Mouse (Mus musculus): ENCODE measurements at regions not wholly inside any gene's neighbourhood (a gene's known extent, or its start where the extent isn't known, plus 50 kb on each side); places are given as distances from the start of the nearest gene placed in this dataset.

DNA sequence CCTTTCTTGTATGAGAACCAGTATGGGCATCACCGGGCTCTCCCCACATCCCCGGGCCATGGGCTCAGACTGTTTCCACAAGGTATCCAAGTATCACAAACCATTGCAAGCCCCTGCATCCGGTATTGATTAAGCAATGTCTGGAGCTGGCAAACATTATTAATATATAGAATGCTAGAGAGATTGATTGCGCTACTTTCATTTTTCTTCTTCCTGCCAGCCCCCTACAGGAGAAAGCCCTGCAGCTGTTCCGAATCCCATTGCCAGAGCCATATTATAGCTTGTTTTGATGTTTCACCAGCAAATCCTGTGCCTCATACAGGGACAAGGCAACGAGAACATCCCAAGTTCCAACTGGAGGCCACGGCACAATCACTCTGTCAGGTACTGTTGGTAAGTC, 253.4 kb upstream of the Nt5e start:
- no peak for DNase-seq

DNA sequence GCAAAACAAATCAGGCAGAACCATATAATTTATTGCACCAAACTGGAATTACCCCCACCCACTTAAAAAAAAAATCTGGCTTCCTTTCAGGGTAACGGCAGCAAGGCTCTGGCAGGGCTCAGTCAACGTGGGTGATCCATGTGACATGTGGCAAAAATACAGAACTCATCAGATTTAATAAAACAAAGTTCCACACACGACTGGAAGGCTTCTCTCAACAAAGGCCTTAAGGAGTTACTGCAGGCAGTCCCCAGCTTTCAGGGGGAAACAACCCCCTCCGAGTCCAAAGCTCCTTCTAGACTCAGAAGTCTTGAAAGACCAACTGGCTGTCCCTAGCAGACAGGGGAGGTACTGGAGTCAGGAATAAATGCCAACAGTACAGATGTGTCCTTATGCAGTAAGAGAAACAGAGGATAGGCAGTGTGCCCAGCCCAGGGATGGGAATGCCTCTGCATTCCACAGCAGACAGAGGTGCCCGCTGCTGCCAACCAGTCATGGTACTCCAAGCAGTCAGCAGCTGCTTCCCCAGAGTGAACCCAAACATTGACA, 244.0 kb upstream of the Nt5e start:
- DNase-seq, result no peak

DNA sequence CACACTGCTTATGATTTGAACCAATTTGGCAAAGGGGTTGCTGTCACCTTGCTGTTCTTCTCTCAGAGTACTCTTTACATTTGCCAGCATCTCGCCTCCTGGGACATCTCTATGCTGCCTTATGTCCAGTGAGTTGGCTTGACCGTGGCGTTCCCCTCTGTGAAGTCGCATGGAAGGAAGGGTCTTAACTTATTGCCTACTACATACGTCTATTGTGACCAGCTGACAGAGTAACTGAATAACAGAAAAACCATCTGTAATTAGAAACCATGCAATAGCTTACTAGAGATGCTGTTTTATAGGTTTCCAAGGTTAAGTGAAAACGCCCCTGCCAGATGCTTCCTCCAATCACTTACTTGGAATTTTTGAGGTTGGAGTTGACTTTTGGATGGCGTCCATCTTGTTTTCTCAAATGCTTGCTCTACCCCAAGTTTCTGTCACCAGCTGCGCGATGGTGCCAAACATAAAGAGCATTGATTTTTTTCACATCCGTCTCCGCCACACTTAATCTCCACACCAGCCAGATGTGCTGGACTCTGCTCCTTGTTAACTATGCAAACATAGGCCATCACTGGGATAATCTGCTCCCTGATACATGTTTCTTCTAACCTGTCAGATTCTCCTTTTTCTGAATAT, 241.7 kb upstream of the Nt5e start:
- no peak for DNase-seq

DNA sequence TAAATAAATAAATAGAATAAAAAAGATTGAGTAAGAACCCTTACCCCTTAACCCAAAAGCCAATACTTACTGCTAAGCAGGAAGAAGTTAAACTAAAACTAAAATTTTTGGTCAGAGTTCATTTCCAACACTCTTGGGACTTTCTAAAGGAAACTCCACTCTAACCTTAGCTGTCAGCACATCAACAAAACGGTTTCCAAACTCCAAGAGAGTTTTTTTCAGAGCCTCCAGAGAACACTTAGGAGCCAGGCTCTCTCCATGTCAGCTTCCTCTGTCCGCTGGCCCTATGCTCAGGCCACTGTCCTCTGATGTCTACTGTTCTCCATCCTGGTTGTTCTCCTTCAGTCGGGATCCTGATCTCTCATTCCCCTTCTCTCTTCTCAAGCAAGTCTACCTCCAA, 241.1 kb upstream of the Nt5e start:
- DNase-seq, result no peak

DNA sequence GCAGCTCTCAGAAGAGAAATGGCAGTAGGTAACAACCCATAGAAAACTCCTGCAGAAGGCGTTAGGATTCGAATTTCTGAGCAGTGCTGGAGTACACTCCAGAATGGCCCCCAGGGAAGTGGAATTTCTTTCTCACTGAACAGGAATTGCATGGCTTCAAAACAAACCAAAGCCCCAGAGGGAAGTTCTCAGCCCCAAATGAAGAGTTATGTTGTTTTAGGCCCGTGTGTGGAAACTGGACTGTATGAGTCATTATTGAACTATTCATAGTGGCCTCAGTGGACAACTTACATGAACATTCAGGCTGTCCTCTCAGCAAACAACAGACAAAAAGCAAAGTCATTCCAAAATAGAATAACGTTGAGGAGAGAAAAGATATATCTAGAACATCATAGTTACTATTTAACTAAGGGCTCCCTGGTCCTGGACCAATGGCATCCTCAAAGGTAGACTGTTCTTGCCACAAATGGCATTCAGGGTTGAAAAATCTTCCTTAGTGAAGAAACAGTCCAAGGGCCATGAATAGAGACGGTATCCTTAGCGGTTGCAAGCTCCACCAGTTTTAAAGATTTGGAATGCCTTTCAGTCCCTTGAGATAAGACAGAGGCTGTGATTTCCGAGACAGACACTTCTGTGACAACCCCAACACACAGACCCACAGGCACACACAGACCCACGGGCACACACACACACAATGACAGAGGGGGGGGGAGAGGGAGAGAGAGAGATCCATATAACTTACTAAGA, 235.0 kb upstream of the Nt5e start:
- no peak for DNase-seq

DNA sequence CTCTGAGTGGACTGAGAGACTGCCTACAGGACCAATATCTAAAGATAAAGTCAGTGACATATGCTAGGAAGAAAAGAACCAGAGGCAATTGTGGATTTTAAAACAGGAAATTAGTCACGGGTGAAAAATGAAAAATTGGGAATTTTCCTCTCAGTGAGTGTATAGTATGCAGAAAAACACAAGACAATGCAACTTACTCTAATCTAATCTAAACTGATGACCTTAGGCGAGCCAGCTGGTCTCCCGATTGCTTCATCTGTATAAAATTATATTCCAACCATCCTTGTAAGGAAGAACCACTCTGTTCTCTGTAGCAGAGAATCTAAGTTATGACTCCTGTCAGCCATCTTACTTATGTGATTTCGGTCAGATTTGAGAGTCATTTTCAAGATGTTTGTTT, 234.4 kb upstream of the Nt5e start:
- DNase-seq, result no peak

DNA sequence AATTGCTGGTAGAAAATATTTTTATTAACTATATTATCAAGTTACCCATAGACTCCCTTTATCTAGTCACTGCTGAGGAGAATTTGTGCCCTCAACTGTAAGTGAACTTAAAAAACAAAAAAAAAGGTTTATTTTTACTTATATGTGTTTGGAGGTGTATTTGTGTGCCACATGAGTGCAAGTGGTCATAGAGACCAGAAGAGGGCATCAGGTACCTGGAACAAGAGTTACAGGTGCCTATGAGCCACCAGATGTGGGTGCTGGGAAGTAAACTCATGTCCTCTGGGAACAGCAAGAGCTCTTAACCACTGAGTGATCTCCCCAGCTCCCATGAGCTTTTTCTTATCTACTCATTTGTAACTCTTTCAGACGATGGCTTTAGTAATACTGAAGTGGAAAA, 213.9 kb upstream of the Nt5e start:
- DNase-seq, result no peak

DNA sequence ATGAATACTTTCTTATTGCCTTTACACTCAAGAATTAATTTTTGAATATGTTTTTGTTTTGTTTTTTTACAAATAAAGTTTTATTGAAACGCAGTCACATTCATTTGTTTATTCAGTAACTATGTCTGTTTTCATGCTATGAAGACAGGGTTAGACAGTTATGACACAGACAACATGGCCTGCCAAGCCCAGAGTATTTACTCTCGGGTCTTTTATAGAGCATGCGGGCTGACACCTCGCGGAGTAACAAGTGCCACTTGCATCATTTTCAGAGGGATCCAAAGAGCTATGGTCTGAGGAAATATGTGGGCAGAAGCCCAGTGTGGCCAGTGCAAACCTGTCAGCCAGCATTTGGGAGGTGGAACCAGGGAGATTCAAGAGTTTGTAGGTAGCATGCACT, 206.5 kb upstream of the Nt5e start:
- DNase-seq, result no peak

DNA sequence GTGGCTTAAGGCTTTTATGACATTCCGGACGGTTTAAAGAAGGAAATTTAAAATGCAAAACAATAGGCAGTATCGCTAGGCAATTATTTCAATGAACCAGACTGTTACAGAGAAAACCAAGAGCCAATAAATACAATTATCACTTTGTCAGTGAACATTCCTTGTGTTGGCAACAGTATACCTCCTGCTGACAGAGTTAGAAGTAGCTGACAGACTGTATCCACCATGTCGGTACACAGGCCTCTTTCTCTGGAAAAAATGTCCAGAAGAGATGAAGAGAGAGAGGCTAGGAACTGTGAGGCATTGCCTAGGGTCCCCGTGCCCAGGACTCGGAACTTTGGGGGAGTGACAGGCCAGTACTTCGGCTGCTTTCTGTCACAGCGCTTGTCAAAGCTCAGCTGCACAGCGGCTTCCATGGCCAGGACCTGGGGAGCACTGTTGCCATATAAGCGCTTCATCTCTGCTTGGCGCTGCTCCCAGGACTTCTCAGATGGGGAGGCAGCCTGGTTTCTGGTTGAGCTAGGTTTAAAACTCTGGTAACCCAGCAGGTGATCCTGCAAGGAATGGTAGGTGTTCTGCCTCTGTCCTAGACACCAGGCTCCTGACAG, 205.9 kb upstream of the Nt5e start:
- no peak for DNase-seq

DNA sequence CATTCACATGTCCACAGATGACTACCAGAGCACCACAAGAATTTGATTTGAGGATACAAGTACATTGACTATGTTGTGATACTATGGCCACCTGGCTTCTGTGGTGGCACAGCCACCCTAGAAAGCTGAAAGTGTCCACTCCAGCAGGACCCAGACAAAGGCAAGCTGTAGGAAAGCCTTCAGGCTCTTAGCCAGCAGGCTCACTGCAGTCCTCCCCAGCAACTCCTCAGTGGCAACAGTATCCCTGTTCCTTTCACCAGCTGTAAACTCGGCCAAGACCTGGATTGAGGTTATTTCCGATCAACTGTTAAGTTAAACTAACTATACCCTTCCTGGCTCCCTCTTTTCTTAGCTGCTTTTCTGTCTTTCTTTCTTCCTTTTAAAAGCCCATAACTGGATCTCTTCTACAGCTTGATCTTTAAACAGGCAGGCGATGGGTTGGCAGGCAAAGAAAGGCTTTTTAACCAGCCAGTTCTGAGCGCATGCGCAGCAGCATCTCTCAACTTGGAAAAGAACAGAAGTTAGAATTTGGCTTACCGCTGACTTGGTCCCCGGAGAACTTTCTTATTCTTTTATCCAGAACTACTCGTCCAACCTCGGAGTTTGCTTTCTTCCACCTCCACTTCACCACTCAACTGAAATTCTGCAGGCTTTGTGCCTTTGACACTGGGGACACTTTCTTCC, 202.5 kb upstream of the Nt5e start:
- no peak for DNase-seq

DNA sequence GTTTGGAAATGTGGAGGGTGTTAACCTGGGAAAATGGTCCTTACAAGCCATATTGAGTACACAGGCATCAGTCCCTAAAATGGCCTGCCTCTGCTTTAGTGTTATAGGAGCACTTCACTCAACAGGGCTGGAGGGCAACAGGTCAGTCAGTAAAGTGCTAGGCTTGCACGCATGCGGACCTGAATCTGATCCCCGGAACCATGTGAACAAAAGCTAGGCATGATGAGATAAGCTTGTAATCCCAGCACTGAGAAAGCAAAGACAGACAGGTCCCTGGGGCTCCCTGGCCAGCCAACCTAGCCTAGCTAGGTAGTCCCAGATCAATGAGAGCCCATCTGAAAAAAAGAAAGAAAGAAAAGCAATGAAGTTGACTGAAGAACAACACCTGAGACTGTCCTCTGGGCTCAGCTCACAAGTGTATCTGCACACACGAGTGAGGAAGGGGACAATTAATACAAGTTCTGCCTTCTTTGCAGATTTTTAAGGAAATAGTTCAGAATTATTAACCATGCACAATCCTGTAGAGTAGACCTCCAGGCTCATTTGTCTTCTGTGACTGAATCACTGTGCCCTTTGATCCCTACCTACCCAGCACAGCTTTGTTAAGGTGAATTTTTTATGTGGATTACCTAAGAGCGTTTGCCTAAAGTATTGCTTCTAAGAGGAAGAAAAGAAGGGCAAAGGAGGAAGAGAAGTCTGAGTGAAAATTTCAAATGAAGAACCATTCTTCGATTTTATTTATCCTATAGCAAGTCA, 163.8 kb upstream of the Nt5e start:
- no peak for DNase-seq

DNA sequence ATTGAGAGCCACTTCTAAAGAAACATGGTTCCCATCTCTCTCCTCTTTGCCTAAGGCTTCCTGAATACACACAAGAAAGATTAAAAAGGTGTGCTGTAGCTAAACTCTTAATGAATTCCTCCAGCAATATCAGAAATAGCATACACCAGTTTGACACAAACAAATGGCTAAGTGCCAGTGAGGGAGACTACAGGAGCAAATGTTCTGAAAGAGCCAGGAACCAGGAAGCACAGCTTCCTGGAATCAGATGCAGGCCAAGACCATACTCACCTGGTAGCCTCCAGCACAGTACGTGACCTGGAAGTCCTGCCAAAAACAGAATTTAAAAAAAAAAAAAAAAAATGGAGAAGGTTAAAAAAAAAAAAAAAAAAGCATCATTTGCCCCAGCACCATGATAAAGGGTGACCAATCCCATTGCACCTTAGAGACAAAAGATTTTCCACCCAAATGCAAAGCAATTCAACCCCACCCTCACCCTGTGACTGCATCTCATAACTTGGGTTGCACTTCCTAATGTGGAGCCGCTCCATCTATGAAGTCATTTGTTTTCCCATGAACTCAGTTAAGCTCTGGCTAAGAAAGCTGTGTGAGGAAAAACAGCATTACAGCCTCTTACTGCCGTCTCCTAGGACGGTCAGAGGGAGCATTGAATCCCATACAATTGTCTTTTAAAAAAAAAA, 149.3 kb upstream of the Nt5e start:
- peak in 1 of 2 experiments; percentile 4 for DNase-seq

DNA sequence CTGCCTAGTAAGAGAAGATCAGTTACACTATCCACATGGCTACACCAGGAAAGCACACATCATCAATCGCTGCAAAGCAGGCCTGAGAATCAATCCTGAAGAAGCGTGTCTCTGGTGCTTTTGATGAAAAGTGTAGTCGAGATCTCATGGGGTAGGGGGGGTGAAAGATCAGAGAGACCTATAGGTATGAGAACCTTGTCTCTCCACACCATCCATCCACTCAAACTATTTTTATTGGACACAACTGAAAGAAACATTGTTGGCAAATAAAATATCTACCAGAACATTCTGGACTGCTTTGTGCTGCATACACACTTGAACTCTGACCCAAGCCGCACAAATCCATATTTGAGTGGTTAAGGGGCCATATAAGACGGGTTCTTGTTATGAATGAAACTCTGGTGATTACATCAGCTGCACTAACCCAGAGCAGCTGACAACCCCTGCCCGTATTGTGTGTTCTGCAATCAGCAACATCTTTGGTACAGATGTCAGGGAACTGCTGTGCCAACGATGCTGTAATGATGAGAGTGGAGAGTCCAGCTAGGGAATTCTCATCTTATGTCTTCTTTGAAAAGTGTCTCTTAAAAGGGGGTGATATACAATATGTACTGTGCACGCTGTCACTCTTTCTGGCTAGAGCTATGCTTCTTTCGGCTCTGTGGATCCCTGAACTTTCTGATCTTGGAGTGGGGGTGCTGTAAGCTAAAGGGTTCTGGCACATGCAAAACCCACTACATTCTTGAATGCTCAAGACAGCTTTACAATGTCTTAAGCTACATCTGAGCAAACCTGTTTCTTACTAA, 145.6 kb upstream of the Nt5e start:
- no peak for DNase-seq

DNA sequence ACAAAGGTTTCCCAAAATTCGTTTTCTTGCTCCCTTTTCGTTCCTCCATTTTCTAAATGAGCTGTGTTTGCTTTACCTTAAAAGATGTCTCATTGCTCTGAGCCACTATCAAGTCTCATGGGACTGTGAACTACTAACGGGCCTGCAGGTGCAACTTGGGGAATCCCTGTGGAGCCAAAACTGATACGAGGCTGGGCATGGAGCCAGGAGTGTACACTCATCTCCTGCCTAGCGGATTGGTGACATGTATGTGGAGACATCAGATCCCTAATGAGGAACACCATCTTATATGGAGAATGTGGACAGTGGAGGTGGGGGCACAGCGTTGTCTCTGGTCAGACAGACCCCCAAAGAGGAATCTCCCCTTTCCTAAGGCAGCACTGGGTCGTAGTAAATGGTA, 119.6 kb upstream of the Nt5e start:
- DNase-seq, result no peak

DNA sequence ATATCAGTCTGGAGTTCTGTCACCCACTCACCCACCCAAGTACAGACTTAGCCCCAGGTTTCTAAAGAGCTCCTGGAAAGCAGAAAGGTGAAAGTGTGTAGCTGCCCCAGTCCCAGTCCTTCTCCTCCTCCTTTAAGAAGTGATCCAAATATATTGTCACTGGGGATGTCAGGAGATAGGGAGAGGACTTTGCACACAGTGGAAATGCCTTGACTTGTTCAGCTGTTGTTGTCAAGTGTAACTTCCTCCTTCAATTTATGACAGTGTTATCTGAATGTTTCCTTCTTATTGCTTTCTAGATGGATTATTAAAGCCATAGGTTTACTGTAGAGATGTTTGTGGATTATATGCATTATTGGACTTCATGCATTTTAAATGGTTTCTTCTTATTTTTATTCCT, 119.0 kb upstream of the Nt5e start:
- no peak for DNase-seq

DNA sequence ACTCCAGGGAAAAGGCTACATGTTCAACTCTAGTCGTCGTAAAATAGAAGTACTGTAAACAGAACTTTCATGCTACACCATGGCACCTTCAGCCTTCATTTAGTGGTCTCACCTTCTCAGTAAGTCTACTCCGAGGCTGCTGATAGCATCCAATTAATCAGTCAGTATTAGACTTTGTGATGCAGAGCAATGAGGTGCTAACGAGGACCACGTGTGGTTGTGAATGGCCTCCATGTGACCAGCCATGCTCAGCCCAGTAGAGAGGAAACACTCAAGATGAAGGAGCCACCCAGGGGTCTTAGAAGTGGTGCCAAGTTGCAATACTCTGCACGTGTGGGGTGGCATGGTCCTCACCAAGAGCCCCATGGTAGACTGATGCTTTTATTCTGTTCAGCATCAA, 112.2 kb upstream of the Nt5e start:
- DNase-seq, result no peak

DNA sequence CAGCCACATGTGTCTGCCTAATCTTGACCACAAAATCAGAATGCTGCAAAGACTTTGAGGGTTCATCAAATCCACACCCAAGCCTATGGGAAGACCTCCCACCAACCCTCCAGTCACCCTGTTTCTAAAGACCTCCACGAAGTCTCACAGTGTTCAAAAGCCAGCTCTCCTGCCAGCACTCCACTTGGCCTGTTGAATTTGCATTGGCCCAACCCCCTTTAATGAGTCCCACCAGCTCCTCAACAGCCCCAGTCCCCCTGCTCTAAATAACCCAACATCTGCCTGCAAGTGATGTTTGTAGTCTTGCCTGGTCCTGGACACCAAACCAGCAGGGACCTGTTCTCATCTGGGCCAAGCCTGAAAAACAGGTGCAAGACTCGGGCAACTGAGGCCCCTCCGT, 106.6 kb upstream of the Nt5e start:
- no peak for DNase-seq

DNA sequence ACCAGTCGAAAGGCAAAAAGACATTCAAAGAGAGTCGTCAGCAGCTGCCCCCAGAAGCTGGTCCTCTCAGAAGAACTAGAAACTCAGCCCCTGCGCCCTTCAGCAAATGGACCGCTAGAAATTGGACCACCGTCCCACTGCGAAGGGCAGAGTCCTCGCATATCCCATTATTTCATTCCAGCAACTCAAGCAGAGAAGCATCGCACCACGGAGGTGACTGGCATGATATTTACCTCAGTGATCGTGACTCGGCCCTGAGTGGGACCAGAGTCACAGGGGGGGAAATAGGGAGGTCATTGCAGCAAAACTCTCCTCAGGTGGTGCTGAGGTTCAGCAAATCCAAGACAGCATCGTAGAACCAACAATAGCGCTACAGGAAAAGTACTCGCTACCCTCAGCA, 105.7 kb upstream of the Nt5e start:
- DNase-seq, result no peak

DNA sequence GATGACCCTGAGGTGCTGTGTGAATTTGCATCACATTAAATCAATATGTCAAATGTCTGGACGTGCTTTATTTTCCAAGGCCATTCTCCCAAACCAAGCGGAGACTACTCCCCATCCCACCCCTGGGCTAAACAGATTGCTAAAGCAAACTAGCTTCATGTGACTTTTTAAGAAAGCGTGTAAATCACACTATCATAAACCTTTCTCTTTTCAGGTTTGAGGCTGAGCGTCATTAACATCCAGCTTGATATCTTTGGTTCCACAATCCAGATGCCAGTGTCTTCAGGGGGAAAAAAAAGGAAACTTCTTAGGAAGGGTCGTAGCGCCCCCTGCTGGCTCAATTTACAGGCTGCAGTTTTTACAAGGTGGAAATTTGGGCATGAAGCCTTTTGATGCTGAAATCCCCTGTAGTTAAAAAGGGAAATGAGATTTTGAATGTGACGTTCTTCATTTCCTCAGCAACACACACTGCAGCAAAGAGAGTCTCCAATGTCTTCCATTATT, 105.1 kb upstream of the Nt5e start:
- DNase-seq, result peak; percentile 16 to 76

DNA sequence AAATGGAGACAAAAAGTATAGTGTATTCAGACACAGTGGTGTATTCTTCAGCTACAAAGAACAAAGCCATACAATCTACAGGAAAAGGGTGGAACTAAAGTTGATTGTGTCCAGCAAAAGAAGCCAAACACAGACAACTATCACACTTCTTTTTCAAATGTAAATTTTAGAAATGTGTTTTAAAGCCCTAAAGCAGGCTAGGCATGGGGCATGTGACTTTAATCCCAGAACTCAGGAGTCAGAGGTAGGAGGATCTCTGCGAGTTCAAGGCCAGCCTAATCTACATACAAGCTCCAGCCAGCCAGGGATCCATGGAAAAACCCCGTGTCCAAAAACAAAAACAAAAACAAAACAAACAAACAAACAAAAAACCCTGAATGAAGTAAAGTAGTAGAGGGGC, 89.9 kb upstream of the Nt5e start:
- DNase-seq, result no peak

DNA sequence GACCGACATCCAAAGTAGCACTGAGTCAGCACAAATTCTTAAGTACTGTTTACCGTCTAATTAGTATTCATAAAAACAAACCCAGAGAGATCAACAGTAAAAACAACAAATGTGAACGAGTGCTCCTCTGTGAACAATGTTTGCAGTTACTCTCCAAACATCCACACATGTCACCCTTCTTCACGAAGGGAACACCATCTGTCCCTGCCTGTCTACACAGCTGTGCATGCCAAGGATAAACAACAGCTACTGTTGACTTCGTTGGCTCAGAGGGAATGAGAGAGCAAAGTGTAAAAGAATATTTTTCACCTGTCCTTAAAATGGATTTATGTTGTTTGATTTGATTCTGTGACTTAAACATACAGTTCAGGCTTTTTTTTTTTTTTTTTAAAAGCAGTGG, 88.7 kb upstream of the Nt5e start:
- no peak for DNase-seq
